Mouse (Mus musculus) heart, postnatal 0 days (tissue): ENCODE data around the gene Carmil2. TPM values are rescaled to one million over a fixed set of nuclear protein-coding genes. Genes with fewer than 3 reads are reported as not detected.

Source experiments
- ATAC-seq: fragments of 200-750 bp; cut with Nextera tagmentation; 2 replicates; pipeline ENCODE4 v1.8.0; 2017; ENCODE audit warnings: low read depth, moderate number of reproducible peaks, moderate library complexity; ENCODE audit not compliant: insufficient read depth
- DNase-seq: peaks from one replicate; pipeline ENCODE4 v3.0.0-alpha.2; 2016; ENCODE audit warnings: low spot score
- H3K27ac ChIP-seq: fragments of 300-500 bp; sonication (generic); 2 replicates; pipeline ENCODE4 v1.5.1; 2014; ENCODE audit warnings: low read depth, mild to moderate bottlenecking
- H3K27me3 ChIP-seq: fragments of 300-500 bp; sonication (generic); 2 replicates; pipeline ENCODE4 v1.6.1; 2014; ENCODE audit warnings: low read length, mixed read lengths; ENCODE audit not compliant: control insufficient read depth, insufficient read depth
- H3K36me3 ChIP-seq: fragments of 300-500 bp; sonication (generic); replicated peaks from 2 replicates; pipeline ENCODE4 v1.6.1; 2014; ENCODE audit warnings: low read length, mixed read lengths; ENCODE audit not compliant: control insufficient read depth, insufficient read depth
- H3K4me1 ChIP-seq: fragments of 300-500 bp; sonication (generic); 2 replicates; pipeline ENCODE4 v1.6.1; 2014; ENCODE audit warnings: antibody characterized with exemption; ENCODE audit not compliant: control insufficient read depth, insufficient read depth
- H3K4me2 ChIP-seq: fragments of 300-500 bp; sonication (generic); 2 replicates; pipeline ENCODE4 v1.6.1; 2014; ENCODE audit warnings: low read depth, mild to moderate bottlenecking, low read length, moderate library complexity
- H3K4me3 ChIP-seq: fragments of 300-500 bp; sonication (generic); 2 replicates; pipeline ENCODE4 v1.5.1; 2014; ENCODE audit warnings: low read depth, low read length
- H3K9ac ChIP-seq: fragments of 300-500 bp; sonication (generic); replicated peaks from 2 replicates; pipeline ENCODE4 v1.6.1; 2014; ENCODE audit warnings: low read depth, low read length, mixed read lengths
- H3K9me3 ChIP-seq: fragments of 300-500 bp; sonication (generic); replicated peaks from 2 replicates; pipeline ENCODE4 v1.6.1; 2016; ENCODE audit warnings: low read length; ENCODE audit not compliant: control insufficient read depth
- CTCF ChIP-seq: IDR thresholded peaks from 2 replicates; pipeline ENCODE4 v1.5.1; 2016; ENCODE audit warnings: antibody characterized with exemption, control low read depth, low read depth
- EP300 ChIP-seq: IDR thresholded peaks from 2 replicates; pipeline ENCODE4 v1.6.1; 2016; ENCODE audit warnings: antibody characterized with exemption, low read depth
- WGBS: fragments of 180-500 bp; shearing (Covaris S2); extraction: QIAGEN DNeasy Blood & Tissue Kit; methylation state at CpG from one replicate; pipeline ENCODE4 v1.1.7; 2014; 5-methylcytosine and 5-hydroxymethylcytosine counted together
- polyA plus RNA-seq: library from polyadenylated mRNA; unstranded; fragments of >200 nt; fragmentation: Nextera tagmentation; extraction: Ambion mirVana; gene quantifications from 2 replicates; pipeline ENCODE4 v1.2.1, GENCODE M21; 2015
- total RNA-seq: library from RNA; depleted of rRNA; stranded (reverse); fragments of >200 nt; gene quantifications from 2 replicates; pipeline ENCODE4 v1.2.3, GENCODE M21; 2014; ENCODE audit warnings: low replicate concordance

Gene Carmil2
- total and polyA plus RNA-seq, 2 experiments from 2014 or later, result 0.05 to 1.3 TPM

DNA sequence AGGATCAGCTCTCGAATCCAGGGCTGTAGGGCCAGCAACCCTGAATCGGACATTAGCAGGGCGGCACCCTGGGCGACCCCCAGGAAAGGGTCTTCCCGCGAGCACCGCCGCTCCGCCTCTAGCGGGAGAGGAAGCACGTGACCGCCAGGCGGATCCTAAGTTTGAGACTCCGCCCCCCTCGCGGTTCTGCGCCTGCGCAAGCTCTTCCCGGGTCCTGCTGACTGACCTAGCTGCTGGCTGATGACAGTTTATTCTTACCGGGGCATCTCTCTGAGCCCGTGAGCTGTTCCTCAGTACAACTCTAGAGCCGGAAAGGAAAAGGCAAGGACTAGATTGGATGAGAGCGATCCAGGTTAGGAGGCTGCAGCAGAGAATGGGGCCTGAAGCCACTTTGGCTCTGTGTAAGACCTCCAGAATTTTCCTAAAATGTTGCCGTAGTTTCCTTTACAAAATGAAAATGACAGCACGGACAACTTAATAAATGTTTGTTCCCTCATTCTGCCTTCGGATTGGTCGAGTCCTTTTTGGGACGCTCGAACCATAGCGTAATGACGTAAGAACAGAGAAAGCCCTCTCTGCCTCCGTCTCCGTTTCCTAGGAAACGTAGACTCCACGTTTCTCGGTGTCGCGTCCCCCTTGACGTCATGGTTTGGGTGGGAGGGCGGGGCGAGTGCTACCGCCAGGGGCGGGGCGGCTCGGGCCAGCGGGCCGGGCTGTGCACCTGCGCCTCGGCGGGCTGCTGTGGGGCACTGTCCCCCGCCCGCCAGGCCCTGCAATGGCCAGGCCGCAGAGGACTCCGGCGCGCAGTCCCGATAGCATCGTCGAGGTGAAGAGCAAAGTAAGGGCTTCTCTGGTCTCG, 15.1 kb downstream of the Carmil2 start, which contains the start of the genes Acd and Pard6a:
TSS of gene Acd (minus strand) at position 137 of the 859 bp plus-strand sequence.
TSS of gene Pard6a (plus strand) at position 183 of the 859 bp plus-strand sequence.
- under 1% methylated on average over 60 of the region's 60 CpGs for WGBS
- peak within 1 kb of the TSS; percentile 79 for H3K4me3 ChIP-seq
- peak within 1 kb of the TSS; percentile 87 for H3K4me2 ChIP-seq
- no peaks in the 10 kb centered on the region for H3K27me3 ChIP-seq
- peak within 1 kb of the TSS; percentile 67 for H3K9ac ChIP-seq
- TF ChIP-seq CTCF, result no peak
- no peak for TF ChIP-seq EP300
- peak within 1 kb of the TSS; percentile 86 for H3K27ac ChIP-seq
- peaks cover 7% of the 10 kb centered on the region; the same call in 1 of the 2 replicates for H3K4me1 ChIP-seq
- no peaks in the 10 kb centered on the region for H3K9me3 ChIP-seq
- ATAC-seq, result peak; percentile 87
- H3K36me3 ChIP-seq, result peaks cover 24% of the 10 kb centered on the region
- peak; percentile 90 for DNase-seq

DNA sequence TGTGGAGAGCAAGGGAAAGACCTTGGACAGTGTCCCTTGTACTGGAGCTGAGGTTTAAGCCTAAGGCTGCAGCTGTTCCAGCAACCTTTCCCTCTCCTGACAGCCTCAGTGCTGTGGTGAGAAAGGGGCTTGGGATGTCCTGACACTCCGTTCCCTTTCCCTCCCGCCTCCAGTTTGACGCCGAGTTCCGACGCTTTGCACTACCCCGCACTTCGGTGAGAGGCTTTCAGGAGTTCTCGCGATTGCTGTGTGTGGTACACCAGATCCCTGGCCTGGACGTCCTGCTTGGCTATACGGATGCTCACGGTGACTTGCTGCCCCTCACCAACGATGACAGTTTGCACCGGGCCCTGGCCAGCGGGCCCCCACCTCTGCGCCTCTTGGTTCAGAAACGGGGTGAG, 15.9 kb downstream of the Carmil2 start:
- Histone ChIP-seq H3K4me2 (peak overlapping the region; percentile 87), H3K4me1 (peaks cover 12% of the 10 kb centered on the region; the same call in 1 of the 2 replicates), H3K4me3 (peak overlapping the region; percentile 79), H3K27me3 (no peaks in the 10 kb centered on the region), H3K36me3 (peaks cover 20% of the 10 kb centered on the region), H3K9me3 (no peaks in the 10 kb centered on the region), H3K27ac (peak overlapping the region; percentile 33; the same call in 1 of the 2 replicates), H3K9ac (no peak overlapping the region)
- ATAC-seq, result no peak
- TF ChIP-seq CTCF (no peak), EP300 (no peak)
- no peak for DNase-seq
- 41% methylated on average over 18 of the region's 18 CpGs for WGBS

GRCm38 (mm10) chr8:105702731-105703415, 16.8 kb downstream of the Carmil2 start:
- WGBS, result 91% methylated on average over 24 of the region's 24 CpGs
- no peak for ATAC-seq

DNA sequence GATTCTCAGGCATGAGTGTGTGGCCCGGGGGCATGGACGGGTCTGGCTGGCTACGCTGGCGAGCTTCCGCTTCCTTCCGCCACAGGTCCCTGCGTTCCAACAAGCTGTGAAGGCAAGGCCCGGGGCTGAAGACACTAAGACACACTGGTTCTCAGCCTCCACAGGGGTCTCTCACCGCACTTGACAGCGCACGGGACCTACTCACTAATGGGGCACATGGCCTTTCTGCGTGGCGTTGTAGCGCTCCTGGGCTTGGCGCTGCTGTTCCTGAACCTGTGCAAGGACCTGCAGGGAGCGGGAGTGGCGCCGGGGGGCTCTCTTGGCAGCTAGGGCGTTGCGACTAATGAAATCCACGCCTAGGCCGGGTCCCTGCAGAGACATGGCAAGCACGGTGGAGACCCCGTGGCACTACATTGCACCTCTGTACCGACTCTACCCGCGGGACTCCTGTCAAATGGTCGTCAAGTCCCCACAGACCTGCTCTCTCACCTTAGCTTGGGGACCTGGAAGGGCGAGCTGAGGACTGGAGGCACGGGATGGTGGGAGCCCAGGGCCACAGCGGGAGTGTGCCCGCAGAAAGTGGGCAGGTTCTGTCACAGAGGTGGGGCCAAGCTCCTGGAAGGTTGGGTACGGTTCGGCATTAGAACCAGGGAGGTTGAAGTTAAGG, 18.2 kb downstream of the Carmil2 start:
- DNase-seq, result no peak
- TF ChIP-seq EP300 (no peak), CTCF (no peak)
- peaks cover 19% of the 10 kb centered on the region; the same call in 1 of the 2 replicates for H3K4me1 ChIP-seq
- no peak overlapping the region for H3K4me3 ChIP-seq
- H3K27ac ChIP-seq, result no peak overlapping the region
- ATAC-seq, result no peak
- WGBS, result 92% methylated on average over 34 of the region's 34 CpGs
- no peaks in the 10 kb centered on the region for H3K9me3 ChIP-seq
- no peak overlapping the region for H3K9ac ChIP-seq
- no peaks in the 10 kb centered on the region for H3K27me3 ChIP-seq
- no peaks in the 10 kb centered on the region for H3K36me3 ChIP-seq
- H3K4me2 ChIP-seq, result no peak overlapping the region

More at GRCm38 (mm10) chr8:105702731-105703415, 16.8 kb downstream of the Carmil2 start:
- Histone ChIP-seq H3K9ac (no peak overlapping the region), H3K4me1 (peaks cover 19% of the 10 kb centered on the region; the same call in 1 of the 2 replicates), H3K4me2 (no peak overlapping the region), H3K36me3 (peaks cover 11% of the 10 kb centered on the region), H3K4me3 (no peak overlapping the region), H3K27ac (no peak overlapping the region), H3K9me3 (no peaks in the 10 kb centered on the region), H3K27me3 (no peaks in the 10 kb centered on the region)
- TF ChIP-seq EP300, result no peak
- TF ChIP-seq CTCF, result no peak
- DNase-seq, result no peak

DNA sequence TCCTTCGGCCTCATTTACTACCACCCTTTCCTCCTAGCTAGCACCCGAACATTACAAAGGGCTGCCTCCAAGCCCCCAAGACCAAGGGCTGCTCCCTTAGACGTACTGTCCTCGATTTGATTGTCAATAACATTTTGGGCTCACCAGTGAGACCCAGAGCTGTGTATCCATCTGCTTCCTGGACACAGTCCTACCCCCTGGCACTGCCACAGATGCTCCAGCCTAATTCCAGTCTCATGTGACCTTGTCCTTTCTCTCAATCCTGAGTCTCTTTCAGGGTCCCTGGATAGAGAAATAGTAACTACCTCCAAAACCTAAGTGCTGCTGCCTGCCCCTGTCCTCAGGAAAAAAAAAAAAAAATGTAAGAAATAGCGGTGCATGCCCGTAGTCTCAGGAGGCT, 18.9 kb downstream of the Carmil2 start:
- 90% methylated on average over 6 of the region's 6 CpGs for WGBS
- H3K27ac ChIP-seq, result no peak overlapping the region
- H3K36me3 ChIP-seq, result no peaks in the 10 kb centered on the region
- no peak overlapping the region for H3K4me3 ChIP-seq
- H3K9ac ChIP-seq, result no peak overlapping the region
- H3K9me3 ChIP-seq, result no peaks in the 10 kb centered on the region
- ATAC-seq, result no peak
- H3K27me3 ChIP-seq, result no peaks in the 10 kb centered on the region
- H3K4me1 ChIP-seq, result peaks cover 18% of the 10 kb centered on the region; the same call in 1 of the 2 replicates
- no peak for TF ChIP-seq EP300
- no peak for TF ChIP-seq CTCF
- no peak for DNase-seq
- H3K4me2 ChIP-seq, result no peak overlapping the region
